Mouse (Mus musculus): ENCODE measurements at regions not wholly inside any gene's neighbourhood (a gene's known extent, or its start where the extent isn't known, plus 50 kb on each side); places are given as distances from the start of the nearest gene placed in this dataset.
"Not testable (repeated sequence)": the region's sequence is repeated elsewhere in the genome, so short reads cannot be mapped to it uniquely, and the experiment has no call there.

GRCm38 (mm10) chr8:78061827-78062719 lies 151.0 kb upstream of the Ttc29 start:
- intact Hi-C loops (cut with DNase I), result loop anchor here (2.0 to 10.0 kb wide), 7 partner anchors 67 to 1523 kb away; no protein-coding TSS in a partner anchor
- H3K4me3 ChIP-seq, result no peak overlapping the region
- TF ChIP-seq CTCF (IDR thresholded peaks at IDR 0.05), result peak; percentile 77
- no peak for DNase-seq (ENCODE audit: extremely low spot score in 1 of 2, low spot score in 2 of 2)
- H3K27ac ChIP-seq, result no peak overlapping the region

- peak; percentile 61 for TF ChIP-seq CTCF (IDR thresholded peaks at IDR 0.05)
- DNase-seq (ENCODE audit: extremely low spot score in 1 of 2, low spot score in 2 of 2), result peak; percentile 44 to 45
- H3K4me3 ChIP-seq, result peak overlapping the region; percentile 21; the same call in 1 of the 2 replicates
- intact Hi-C loops (cut with DNase I), result loop anchor here (1.0 to 10.0 kb wide), 8 partner anchors 65 to 1521 kb away; no protein-coding TSS in a partner anchor
- H3K27ac ChIP-seq, result no peak overlapping the region
Measured at GRCm38 (mm10) chr8:78063529-78063928, 149.6 kb upstream of the Ttc29 start.

- no peak for TF ChIP-seq CTCF (IDR thresholded peaks at IDR 0.05)
- Histone ChIP-seq H3K4me3 (peak overlapping the region; percentile 21; the same call in 1 of the 2 replicates), H3K27ac (no peak overlapping the region)
- no peak for DNase-seq (ENCODE audit: extremely low spot score in 1 of 2, low spot score in 2 of 2)
- intact Hi-C loops (cut with DNase I), result loop anchor here (5.0 to 10.0 kb wide), 5 partner anchors 153 to 1521 kb away; no protein-coding TSS in a partner anchor
Measured at GRCm38 (mm10) chr8:78064161-78064560, 148.9 kb upstream of the Ttc29 start.

- TF ChIP-seq CTCF (IDR thresholded peaks at IDR 0.05), result no peak
- no peak for DNase-seq (ENCODE audit: extremely low spot score in 1 of 2, low spot score in 2 of 2)
- Histone ChIP-seq H3K4me3 (no peak overlapping the region), H3K27ac (no peak overlapping the region)
- intact Hi-C loops (cut with DNase I), result loop anchor here (10.0 kb wide), 3 partner anchors 379 to 1519 kb away; no protein-coding TSS in a partner anchor
Measured at GRCm38 (mm10) chr8:78065890-78066493, 147.1 kb upstream of the Ttc29 start.

GRCm38 (mm10) chr8:78068087-78068910 lies 144.8 kb upstream of the Ttc29 start:
- DNase-seq (ENCODE audit: extremely low spot score in 1 of 2, low spot score in 2 of 2), result no peak
- no peak overlapping the region for H3K4me3 ChIP-seq
- no peak for TF ChIP-seq CTCF (IDR thresholded peaks at IDR 0.05)
- intact Hi-C loops (cut with DNase I), result loop anchor here (10.0 kb wide), 3 partner anchors 377 to 1517 kb away; no protein-coding TSS in a partner anchor
- H3K27ac ChIP-seq, result no peak overlapping the region

GRCm38 (mm10) chr8:78073821-78074220 lies 139.3 kb upstream of the Ttc29 start:
- H3K4me3 ChIP-seq, result no peak overlapping the region
- no peak for DNase-seq (ENCODE audit: extremely low spot score in 1 of 2, low spot score in 2 of 2)
- H3K27ac ChIP-seq, result no peak overlapping the region
- intact Hi-C loops (cut with DNase I), result no loop called here
- TF ChIP-seq CTCF (IDR thresholded peaks at IDR 0.05), result no peak

GRCm38 (mm10) chr8:78077122-78077521 lies 136.0 kb upstream of the Ttc29 start:
- no peak for DNase-seq (ENCODE audit: extremely low spot score in 1 of 2, low spot score in 2 of 2)
- Histone ChIP-seq H3K27ac (no peak overlapping the region), H3K4me3 (no peak overlapping the region)
- no peak for TF ChIP-seq CTCF (IDR thresholded peaks at IDR 0.05)
- intact Hi-C loops (cut with DNase I), result no loop called here

GRCm38 (mm10) chr8:78081395-78081794 lies 131.7 kb upstream of the Ttc29 start:
- H3K4me3 ChIP-seq; H3K27ac ChIP-seq; DNase-seq (ENCODE audit: extremely low spot score in 1 of 2, low spot score in 2 of 2); intact Hi-C loops (cut with DNase I): not testable (repeated sequence)

GRCm38 (mm10) chr8:78083012-78083411 lies 130.1 kb upstream of the Ttc29 start:
- intact Hi-C loops (cut with DNase I), result no loop called here
- no peak for DNase-seq (ENCODE audit: extremely low spot score in 1 of 2, low spot score in 2 of 2)
- no peak for TF ChIP-seq CTCF (IDR thresholded peaks at IDR 0.05)
- no peak overlapping the region for H3K4me3 ChIP-seq
- no peak overlapping the region for H3K27ac ChIP-seq

GRCm38 (mm10) chr8:78086361-78086760 lies 126.7 kb upstream of the Ttc29 start:
- no peak for TF ChIP-seq CTCF (IDR thresholded peaks at IDR 0.05)
- H3K4me3 ChIP-seq, result no peak overlapping the region
- intact Hi-C loops (cut with DNase I), result no loop called here
- H3K27ac ChIP-seq, result no peak overlapping the region
- no peak for DNase-seq (ENCODE audit: extremely low spot score in 1 of 2, low spot score in 2 of 2)

GRCm38 (mm10) chr8:78090382-78091122 lies 122.5 kb upstream of the Ttc29 start:
- intact Hi-C loops (cut with DNase I), result no loop called here
- H3K27ac ChIP-seq, result no peak overlapping the region
- DNase-seq (ENCODE audit: extremely low spot score in 1 of 2, low spot score in 2 of 2), result no peak
- no peak for TF ChIP-seq CTCF (IDR thresholded peaks at IDR 0.05)
- no peak overlapping the region for H3K4me3 ChIP-seq

Data from left cerebral cortex, adult 2 months (tissue).